Mouse (Mus musculus) CD4-positive, CD25-positive, alpha-beta regulatory T cell, adult 4 months (primary cell): ENCODE measurements around the gene Nfkb1. TPM values are rescaled to one million over a fixed set of nuclear protein-coding genes. Genes with fewer than 3 reads are reported as not detected.

Source experiments
- ATAC-seq: one replicate; pipeline ENCODE4 v1.8.0; 2017
- polyA plus RNA-seq, 2 experiments: library from polyadenylated mRNA; unstranded; fragments of 100-300 nt; shearing (Covaris generic); gene quantifications; one replicate each; pipeline ENCODE4 v1.2.1; 2017

The Nfkb1 gene
- polyA plus RNA-seq = 100 to 1,000 TPM in 1 of 2 experiments, 10 to 100 TPM in 1; 81.1 to 109 TPM

GRCm38 (mm10) chr3:135691191-135692131 is at the start of gene Nfkb1:
Nfkb1 (minus strand) TSS chr3:135691547.
- ATAC-seq = peak; percentile 81

DNA sequence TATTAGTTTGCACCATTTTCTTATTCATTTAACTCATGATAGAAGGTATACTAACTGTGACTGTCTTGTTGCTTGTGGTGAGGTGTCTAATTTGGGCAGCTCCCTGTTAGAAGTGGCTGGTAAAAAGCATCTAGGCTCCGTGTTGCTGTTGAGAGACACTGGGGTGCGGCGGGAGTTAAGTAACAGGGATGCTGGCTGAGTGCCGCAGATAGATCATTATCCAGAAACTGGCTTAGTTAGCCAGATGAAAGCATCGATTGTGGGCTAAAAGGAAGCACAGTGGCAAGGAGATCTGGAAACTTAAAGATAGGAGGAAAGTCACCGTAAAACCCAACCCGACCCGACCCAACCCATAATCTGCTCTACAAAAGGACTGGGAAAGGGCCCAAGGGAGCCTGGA is 49.4 kb upstream of the Nfkb1 start:
- no peak for ATAC-seq

DNA sequence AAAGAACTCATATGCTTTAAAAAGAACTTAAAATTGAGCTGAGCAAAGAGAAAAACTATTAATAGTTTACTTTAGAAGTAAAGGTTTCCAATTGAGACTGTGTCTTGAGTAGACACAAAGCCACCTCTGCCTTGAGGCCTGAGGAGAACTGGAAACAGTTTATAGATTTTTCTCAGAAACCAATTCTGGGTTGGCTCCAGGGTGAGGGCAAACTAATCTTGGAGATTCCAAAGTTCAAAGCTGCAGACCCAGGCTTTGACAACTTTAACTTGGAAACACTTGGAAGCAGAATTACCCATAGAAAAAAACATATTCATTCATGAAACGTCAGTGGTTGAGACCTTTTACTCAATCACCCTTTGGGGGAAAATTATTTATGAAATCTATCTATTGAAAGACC is 43.4 kb upstream of the Nfkb1 start:
- no peak for ATAC-seq

DNA sequence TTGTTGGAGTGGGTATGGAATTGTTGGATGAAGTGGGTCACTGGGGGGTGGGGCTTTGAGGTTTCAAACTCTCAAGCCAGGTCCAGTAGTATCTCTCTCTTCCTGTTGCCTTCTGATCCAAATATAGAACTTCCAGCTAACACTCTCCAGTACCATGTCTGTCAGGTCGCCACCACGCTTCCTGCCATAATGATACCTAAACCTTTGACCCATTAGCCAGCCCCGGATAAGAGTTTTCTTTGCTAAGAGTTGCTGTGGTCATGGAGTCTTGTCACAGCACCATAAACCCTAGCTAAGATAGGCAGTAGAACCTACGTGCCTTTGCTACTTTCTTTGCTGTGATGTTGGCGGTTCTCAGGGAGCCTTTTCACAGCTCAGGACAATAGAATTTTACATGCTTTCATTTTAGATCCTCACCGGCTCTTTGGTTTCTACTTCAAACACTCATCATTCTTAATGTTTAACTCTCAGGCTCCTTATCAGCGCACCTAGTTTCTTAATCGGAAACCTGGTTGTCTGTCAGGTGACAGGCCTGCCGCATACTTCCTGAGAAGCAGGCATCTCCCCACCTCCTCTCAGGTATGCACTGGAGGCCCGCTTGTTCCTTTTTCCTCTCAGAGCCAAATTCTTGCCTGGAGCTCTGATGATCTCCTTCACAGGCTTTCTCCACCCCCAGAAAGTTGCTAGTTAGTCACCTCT is 41.5 kb upstream of the Nfkb1 start:
- no peak for ATAC-seq

DNA sequence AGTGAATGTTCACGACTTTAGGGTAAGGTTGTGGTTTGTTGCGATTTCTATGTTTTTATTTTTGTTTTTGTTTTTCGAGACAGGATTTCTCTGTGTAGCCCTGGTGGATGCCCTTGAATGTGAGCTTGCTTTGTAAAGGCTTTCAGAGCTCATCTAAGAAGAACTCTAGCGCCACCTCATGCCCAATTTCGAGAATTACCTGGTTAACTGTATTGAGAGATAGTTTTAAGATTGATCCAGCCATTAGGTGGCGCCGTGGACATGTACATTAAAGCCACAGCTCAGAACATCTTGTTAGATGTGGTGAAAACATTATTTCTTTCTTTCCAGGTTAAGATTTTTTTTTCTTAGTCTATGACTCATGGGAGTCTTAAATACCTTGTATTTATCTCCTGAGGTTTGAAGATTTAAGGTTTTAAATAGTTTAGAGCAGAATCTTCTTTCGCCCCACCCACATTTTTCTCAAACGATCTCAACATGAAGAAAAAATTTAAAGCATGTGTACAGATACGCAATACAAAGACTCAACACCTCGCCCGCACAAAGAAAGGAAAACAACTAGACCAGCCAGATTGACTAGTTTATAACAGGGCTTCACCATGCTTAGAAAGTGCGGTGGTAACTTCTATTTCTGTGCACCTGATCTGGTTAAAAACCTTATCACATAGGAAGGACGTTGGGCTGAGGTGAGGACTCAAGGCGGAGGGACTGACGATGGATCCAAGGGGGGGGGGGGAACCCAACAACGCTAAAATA is 40.1 kb upstream of the Nfkb1 start:
- peak; percentile 96 for ATAC-seq

GRCm38 (mm10) chr3:135730790-135731189 is 39.4 kb upstream of the Nfkb1 start:
- ATAC-seq = no peak

DNA sequence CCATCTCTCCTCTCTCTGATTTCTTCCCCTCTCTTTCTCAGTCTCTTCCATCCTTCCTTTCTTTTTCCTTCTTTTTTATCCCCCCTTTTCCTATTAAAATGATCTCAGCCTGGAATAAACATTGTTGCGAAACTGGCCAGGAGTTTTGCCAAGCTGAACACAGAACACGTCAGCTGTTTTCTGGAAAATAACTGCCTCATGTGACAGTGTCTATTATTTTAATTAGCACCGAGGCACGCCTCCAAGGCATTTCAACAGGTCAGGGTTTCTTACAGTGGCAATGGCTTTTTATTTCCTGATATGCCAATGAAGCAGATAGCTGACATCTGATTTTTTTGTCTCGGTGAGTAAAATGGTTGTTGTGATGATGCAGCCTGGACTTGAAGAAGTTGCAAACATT is 38.2 kb upstream of the Nfkb1 start:
- no peak for ATAC-seq

- no peak for ATAC-seq
Observed at GRCm38 (mm10) chr3:135728900-135729299, 37.6 kb upstream of the Nfkb1 start.

GRCm38 (mm10) chr3:135727339-135727738 is 36.0 kb upstream of the Nfkb1 start:
- ATAC-seq = no peak

- ATAC-seq = no peak
Observed at GRCm38 (mm10) chr3:135726521-135727275, 35.4 kb upstream of the Nfkb1 start.

DNA sequence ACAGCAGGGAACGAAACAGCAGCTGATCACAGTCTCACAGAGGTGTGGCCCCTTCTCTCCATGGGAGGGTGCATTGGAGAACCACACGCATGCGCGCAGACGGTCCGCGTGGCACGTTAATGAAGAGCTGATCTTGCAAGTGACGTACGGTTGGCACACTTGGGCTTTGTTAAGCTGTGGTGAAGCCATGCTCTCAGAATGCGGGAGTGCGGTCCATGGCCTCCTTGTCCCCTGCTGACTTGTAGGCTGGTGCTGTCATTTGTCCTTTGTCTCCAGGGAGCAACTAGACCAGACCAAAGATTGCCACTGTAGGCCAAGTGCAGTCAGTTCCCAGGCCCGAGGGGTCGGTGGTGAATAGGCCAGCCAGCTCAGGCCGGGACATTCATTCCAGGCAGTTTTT is 34.7 kb upstream of the Nfkb1 start:
- no peak for ATAC-seq

DNA sequence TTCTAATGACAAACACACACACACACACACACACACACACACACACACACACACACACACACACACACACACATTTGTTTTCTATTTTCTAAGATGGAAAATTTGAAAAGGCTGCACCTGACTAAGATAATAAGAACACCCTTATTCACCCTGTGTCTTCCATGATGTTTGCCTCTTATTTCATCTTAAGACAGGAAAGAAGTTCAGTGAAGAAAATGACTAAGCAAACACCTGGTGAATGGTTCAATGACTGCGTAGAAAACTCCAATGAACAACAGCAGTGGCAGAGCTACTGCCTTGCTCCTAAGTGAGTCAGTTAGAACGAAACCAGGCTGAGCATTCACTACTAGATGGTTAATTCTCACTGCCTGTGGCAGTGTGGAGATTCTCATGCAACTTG is 30.8 kb upstream of the Nfkb1 start:
- ATAC-seq = no peak

GRCm38 (mm10) chr3:135719969-135720368 is 28.6 kb upstream of the Nfkb1 start:
- ATAC-seq = no peak

- peak; percentile 46 for ATAC-seq
Observed at GRCm38 (mm10) chr3:135719179-135719532, 27.8 kb upstream of the Nfkb1 start.

DNA sequence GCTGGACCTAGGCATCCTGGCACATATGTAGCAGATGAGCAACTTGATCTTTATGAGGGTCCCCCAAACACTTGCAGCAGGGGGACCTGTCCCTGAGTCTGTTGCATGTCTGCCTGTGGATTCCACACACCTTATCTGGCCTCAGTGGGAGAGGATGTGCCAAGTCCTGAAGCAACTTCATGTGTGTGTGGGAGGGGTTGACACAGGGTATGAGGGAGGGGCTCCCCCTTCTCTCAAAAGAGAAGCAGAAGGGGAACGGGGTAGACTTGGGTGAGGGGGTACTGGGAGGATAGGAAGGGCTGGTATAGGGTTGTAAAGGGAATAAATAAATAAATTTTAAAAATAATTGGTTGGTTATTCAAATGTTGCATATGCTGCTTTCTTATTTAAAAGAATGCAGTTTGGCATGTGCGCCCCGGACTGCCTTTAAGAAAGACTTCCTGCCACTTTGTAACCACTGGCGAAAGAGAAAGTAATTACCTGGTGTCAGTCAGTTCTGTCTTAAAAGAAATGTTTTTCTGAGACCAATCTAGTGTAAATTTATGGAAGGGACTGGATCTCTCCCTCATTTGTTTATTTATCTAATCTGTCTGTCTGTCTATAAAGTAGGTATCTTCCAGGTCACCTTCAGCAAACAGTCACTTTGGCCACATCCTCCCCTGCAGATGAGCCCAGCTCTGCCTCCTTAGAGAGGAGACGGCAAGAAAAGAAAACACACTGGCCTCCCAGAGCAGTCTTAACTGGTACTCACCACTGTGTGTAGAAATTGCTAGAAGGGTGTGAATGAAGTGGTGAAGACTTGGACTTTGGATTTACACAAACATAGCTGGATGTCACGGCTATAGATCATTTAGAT is 27.2 kb upstream of the Nfkb1 start:
- peak; percentile 83 for ATAC-seq

GRCm38 (mm10) chr3:135713016-135713950 is 21.9 kb upstream of the Nfkb1 start:
- peak; percentile 71 for ATAC-seq

GRCm38 (mm10) chr3:135711613-135712012 is 20.3 kb upstream of the Nfkb1 start:
- ATAC-seq = no peak

DNA sequence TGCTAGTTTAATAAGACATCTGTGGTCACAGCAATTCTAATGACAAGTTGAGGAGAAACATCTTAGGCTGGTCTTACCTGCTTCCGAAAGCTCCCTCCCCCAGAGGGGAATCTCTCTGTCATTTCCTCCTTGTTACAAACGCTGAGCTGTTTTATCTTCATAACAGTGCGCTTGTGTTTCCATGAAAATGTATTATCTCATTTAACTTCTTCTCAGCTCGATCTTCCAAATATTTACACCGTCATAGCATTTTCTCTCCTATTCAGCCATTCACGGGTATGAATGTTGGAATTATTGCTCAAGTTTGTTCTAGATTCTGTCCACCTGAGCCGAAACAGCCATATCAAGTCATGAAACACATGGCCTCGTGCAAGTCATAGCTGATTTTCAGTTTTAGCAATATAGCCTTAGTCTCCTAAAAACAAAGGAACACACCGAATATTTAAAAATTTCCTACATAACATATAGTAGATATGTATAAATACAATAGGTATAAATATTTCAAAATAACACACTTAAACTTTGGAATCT is 19.8 kb upstream of the Nfkb1 start:
- ATAC-seq = no peak

DNA sequence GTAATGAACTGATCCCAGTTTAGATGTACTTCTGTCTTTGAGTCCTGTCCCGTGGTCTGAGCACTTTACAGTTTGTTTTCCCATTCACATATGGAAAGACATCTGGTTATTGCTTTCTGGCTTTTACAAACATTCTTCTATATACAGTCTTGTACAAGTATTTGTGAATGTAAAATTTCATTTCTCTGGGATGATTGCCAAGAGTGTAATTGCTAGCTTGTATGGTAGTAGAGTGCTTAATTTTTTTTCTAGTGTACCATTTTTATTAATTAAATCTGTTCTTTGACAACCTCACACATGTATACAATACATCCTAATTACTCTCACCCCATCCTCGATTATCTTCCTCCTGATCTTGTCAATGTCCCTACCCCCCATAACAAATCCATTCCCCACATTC is 12.0 kb upstream of the Nfkb1 start:
- no peak for ATAC-seq

DNA sequence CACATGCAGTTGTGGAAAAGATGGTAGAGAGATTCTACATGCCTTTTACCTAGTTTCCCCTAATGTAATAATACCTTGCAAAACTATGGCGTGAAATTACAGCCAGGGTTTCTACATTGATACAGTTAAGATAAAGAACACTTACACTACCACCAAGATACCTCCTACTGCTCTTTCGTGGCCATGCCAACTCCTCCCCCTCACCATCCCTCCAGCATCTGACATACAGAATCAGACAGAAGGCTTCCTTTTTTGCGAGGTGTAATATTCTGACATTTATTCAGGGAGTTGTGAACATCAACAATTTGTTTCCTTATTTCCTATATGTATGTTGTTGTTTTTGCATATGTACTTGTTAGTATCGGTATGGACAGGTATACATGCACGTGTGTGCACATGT is 11.3 kb upstream of the Nfkb1 start:
- no peak for ATAC-seq
